Mouse (Mus musculus): Measurements from ENCODE around the gene Dcbld2.

Gene Dcbld2

GRCm38 (mm10) chr16:58408062-58408486 is at the start of gene Dcbld2:
TSS of gene Dcbld2 (plus strand) at chr16:58408443.
- peak; percentile 92 for DNase-seq (ENCODE audit: low read depth, low spot score)

- DNase-seq (ENCODE audit: low read depth, low spot score): no peak
Observed at GRCm38 (mm10) chr16:58377170-58377569, 31.1 kb upstream of the Dcbld2 start.

GRCm38 (mm10) chr16:58377756-58378503 is 30.3 kb upstream of the Dcbld2 start:
- no peak for DNase-seq (ENCODE audit: low read depth, low spot score)

- DNase-seq (ENCODE audit: low read depth, low spot score): no peak
Observed at GRCm38 (mm10) chr16:58386241-58386757, 21.9 kb upstream of the Dcbld2 start.

GRCm38 (mm10) chr16:58389143-58389755 is 19.0 kb upstream of the Dcbld2 start:
- DNase-seq (ENCODE audit: low read depth, low spot score): no peak

- DNase-seq (ENCODE audit: low read depth, low spot score): no peak
Observed at GRCm38 (mm10) chr16:58393036-58393435, 15.2 kb upstream of the Dcbld2 start.

- no peak for DNase-seq (ENCODE audit: low read depth, low spot score)
Observed at GRCm38 (mm10) chr16:58394156-58394555, 14.1 kb upstream of the Dcbld2 start.

- DNase-seq (ENCODE audit: low read depth, low spot score): no peak
Observed at GRCm38 (mm10) chr16:58398604-58399003, 9.6 kb upstream of the Dcbld2 start.

- no peak for DNase-seq (ENCODE audit: low read depth, low spot score)
Observed at GRCm38 (mm10) chr16:58401079-58401478, 7.2 kb upstream of the Dcbld2 start.

- DNase-seq (ENCODE audit: low read depth, low spot score): no peak
Observed at GRCm38 (mm10) chr16:58404665-58405064, 3.6 kb upstream of the Dcbld2 start.

- DNase-seq (ENCODE audit: low read depth, low spot score): no peak
Observed at GRCm38 (mm10) chr16:58405271-58405670, 3.0 kb upstream of the Dcbld2 start.

GRCm38 (mm10) chr16:58408487-58409281 is 441 bp downstream of the Dcbld2 start:
- peak; percentile 12 for DNase-seq (ENCODE audit: low read depth, low spot score)

GRCm38 (mm10) chr16:58409825-58410224 is 1.6 kb downstream of the Dcbld2 start:
- no peak for DNase-seq (ENCODE audit: low read depth, low spot score)

GRCm38 (mm10) chr16:58414801-58415200 is 6.6 kb downstream of the Dcbld2 start:
- DNase-seq (ENCODE audit: low read depth, low spot score): no peak

GRCm38 (mm10) chr16:58415500-58415899 is 7.3 kb downstream of the Dcbld2 start:
- DNase-seq (ENCODE audit: low read depth, low spot score): no peak

- no peak for DNase-seq (ENCODE audit: low read depth, low spot score)
Observed at GRCm38 (mm10) chr16:58421696-58422354, 13.6 kb downstream of the Dcbld2 start.

- no peak for DNase-seq (ENCODE audit: low read depth, low spot score)
Observed at GRCm38 (mm10) chr16:58430246-58430645, 22.0 kb downstream of the Dcbld2 start.

- no peak for DNase-seq (ENCODE audit: low read depth, low spot score)
Observed at GRCm38 (mm10) chr16:58432384-58432783, 24.1 kb downstream of the Dcbld2 start.

- no peak for DNase-seq (ENCODE audit: low read depth, low spot score)
Observed at GRCm38 (mm10) chr16:58444735-58445134, 36.5 kb downstream of the Dcbld2 start.

- no peak for DNase-seq (ENCODE audit: low read depth, low spot score)
Observed at GRCm38 (mm10) chr16:58446281-58447259, 38.3 kb downstream of the Dcbld2 start.

Measured in c-Kit-negative CD71-positive TER-119-positive erythroid progenitor cells, embryonic 14.5 days (primary cell).